Mouse (Mus musculus): ENCODE data around the gene Dscaml1.

Gene Dscaml1

DNA sequence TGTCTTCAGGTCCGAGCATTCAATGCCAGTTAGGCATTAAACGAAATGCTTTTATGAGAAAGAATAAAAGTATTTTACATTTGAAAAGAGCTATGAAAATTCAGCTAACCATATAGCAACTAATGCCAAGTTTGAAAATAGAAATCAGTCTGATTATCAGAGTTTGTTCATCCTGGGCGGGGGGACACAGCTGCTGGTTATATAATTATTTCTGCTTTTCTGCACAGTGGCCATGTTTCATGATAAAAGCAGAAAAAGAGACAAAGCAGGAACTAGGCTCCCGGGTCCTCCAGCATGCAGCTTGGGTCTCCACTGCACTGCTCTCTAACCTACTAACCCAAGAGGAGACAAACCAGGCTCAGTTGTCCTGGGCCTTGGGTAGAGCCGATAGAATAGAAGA is 143.9 kb downstream of the Dscaml1 start:
- DNase-seq (ENCODE audit: low spot score in 2 of 2), result no peak

DNA sequence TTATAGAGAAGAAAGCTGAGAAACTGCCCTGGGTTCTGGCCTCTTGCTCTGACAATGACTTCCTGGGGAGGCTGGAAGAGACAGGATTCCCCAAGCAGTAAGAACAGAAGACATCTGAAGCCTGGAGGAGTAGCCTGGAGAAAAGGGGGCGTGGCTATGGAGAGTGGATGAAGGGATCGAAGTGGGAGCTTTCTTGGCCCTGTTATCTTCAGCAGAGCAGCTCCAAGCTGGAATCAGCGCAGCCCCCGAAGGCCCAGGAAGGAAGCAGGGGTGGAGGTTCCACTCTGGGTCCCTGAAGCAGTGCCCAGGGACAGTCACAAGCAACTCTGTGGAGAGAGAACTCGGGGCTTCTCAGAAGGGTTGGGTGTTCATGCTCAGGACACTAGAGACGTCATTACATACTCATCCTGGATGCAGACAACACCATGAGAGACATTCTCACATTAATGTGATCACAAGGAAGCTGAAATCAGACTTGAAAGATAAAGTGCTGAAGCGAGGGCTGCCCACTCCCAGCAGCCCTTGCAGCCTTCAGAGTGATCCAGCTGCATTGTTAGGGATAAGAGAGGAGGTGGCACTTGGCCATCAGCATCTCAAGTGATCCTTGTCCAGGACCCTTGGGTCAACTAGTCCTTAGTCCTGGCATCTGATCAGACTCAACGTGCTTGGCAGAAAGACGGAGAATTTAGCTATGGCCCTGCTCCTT is 146.5 kb downstream of the Dscaml1 start:
- DNase-seq (ENCODE audit: low spot score in 2 of 2), result no peak

DNA sequence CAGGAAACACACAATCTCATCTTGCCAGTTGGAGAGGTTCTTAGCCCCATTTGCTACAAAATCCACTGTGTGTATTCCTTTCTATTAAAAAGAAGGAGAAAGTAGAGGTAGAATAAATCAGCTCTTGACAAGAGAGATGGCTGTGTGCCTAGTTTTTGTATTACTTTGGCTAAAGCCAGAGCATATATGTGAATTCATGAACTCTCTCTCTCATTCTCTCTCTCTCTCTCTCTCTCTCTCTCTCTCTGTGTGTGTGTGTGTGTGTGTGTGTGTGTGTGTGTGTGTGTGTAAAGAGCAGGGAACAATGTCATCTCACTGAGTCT is 147.0 kb downstream of the Dscaml1 start:
- DNase-seq (ENCODE audit: low spot score in 2 of 2), result no peak

DNA sequence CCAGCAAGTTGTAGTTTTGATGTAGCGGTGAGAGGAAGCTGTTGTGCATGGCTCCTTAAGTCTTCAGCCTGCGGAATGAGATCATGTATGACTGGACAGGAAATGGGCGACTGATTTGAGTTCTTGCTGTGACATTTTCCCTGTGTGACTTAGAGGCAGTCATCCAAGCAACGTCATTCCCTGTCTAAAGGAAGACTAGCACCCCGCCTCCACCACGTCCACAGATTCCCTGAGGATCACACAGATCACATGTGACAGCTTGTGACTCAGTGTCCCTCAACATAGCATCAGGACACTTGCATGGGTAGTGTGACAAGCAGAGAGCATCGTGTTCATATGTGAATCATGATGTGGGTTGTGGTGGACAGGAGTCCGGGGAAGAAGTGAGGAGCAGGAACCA is 147.6 kb downstream of the Dscaml1 start:
- no peak for DNase-seq (ENCODE audit: low spot score in 2 of 2)

DNA sequence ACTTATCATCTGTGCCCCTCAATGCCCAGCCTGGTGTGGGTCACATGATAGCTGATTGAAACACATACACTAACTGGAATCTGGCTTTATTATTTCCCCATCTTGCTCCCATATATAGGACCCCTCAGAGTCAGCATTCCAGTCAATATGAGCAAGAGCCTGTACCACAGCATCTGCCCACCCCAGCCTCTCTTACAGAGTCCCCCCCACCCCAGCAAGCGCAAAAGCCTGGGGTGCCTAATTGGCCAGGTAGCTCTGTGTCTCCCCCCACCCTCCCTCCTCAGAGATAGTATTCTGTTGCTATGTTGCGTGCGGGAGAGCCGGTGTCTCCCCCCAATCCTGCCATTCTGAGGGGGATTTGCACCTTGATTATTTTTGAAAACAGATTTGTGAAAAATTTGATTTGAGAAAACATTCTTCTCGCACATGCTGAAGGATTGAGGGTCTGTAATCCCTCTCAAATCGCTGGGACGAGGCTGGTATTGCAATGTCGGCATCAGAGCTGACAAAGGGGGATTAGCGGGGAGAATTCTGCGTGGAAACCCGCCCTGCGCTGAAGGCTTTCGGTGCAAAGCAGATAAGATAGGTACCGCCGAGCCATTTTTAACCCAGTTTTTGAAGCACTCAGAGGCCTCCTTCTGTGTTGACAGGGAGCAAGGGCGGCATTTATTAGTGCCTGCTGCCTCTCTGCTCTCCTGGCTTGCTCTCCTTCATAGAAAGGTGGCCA is 153.8 kb downstream of the Dscaml1 start:
- no peak for DNase-seq (ENCODE audit: low spot score in 2 of 2)

DNA sequence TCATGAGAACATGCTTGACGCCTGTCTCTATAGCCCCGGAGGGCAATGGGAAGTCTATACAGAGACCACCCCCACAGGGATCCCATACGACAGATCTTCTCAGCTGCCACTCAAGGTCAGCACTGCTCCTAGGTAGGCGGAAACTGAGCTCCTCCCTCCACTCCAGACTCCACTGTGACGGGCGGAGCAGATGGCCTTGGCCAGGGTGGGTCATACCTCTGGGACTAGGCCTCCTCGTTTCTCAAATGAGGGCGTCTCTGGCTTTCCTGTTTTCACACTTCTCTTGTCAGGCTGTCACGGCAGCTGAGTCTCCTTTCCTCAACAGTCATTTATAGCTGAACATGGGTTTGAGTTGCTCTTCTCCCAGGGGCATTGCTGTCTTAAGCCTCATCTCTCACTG is 160.0 kb downstream of the Dscaml1 start:
- DNase-seq (ENCODE audit: low spot score in 2 of 2), result no peak

DNA sequence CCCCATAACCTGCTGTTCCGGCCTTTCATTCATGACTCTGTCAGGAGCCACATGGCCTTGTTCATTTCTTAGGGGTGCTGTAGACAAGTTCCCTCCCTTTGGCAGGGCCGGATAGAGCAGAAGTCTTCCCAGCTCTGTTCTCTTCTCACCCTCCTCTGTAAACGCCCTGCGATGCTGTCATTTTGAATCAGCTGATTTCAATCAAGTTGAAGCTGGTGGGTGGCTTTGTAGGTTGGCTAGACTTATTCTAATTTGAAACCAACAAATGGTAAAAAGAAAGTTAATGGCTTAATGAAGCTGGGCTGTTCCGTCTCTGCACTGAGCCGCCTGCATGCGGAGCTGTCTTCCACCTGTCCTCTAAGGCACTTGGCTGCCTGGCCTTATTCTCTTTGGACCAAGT is 161.3 kb downstream of the Dscaml1 start:
- no peak for DNase-seq (ENCODE audit: low spot score in 2 of 2)

DNA sequence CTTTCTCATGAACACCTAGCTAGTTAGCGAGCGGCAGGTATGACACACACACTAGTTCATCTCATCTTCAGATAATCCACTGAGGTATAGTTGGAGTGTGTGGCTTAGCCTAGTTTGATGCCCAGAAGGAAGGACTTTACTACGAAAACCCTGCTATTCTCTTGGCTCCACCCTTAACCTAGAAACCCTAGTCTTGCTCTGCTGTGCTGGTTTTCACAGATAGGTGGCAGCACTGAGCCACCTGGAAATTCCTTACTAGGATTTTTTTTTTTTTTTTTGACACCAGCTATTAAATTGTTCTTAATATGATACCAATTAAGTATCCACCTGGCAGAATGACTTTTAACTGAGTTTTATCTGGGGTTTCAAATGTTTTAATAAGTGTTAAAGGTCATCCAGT is 163.4 kb downstream of the Dscaml1 start:
- DNase-seq (ENCODE audit: low spot score in 2 of 2), result peak in 1 of 2 experiments; percentile 35

DNA sequence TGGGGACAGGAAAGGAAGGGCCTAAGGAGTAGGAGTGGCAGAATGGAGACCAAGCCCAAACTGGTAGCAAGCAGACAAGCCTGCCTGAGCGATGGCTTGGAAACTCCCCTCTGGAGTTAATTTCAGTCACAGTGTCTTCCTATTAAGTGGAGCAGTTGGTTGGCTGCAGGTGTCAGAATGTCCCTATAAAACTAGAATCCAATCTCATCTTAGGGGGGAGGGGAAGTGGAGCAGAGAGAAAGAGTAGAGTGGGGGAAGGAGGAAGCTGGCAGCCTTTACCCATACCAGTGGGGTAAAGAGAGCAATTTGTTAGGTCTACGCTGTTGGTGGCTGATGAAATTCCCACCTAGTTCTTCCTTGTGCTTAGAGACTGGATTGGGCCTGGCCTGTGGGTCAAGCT is 164.6 kb downstream of the Dscaml1 start:
- DNase-seq (ENCODE audit: low spot score in 2 of 2), result no peak

DNA sequence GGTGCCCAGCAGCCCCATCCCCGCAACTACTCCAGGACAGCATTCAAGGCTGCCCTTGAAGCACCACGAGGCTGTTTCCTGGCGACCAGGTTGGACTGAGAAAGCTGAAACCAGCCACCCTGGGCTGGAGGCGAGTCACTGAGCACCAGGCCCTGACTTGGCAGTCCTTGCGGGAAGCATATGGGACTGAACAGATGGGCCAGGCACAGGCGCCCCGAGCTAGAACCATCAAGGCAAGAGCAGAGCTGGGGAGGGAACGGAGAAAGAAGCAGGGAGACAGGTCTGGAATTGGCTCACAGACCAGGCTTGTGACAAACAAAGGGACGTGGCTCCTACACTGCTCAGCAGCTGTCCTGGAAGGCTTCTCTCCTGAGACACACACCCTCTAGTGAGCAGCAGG is 165.9 kb downstream of the Dscaml1 start:
- peak in 1 of 2 experiments; percentile 36 for DNase-seq (ENCODE audit: low spot score in 2 of 2)

DNA sequence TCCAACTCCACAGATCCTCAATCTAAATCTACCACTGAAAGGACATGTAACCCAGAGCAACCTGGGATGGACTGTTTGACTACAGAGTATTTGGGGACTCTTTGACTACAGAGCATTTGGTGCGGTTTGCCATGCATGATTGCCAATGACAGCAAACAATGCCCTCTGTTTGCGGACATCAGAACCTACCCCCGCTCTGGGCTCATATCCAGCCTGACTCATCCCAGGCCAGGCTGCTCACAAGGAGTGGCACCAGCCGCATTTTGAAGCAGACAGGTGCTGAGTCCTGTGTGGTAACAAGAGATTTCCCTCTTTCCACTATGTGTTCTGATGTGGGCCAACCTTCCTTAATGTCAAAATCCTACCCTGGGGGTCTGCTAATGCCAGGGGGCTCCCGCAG is 171.7 kb downstream of the Dscaml1 start:
- DNase-seq (ENCODE audit: low spot score in 2 of 2), result no peak

DNA sequence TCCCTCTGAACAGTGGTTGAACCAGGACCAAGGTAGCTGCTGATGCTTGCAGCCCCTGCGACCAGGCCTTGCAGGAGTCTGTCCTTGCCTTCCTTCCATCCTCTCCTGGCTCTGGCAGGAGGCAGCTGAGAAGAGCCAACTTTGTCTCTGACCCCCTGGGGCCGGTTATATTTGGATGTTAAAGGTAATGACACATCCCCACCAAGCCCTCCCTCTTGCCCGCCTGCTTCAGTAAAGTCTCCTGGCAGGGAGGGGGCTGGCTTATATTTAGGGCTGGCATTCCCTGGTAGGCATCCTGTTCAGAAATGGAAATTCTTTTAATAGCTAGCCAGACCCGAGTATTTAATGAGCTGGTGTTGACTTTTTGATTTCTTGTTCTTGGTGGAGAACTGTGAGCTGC is 172.9 kb downstream of the Dscaml1 start:
- no peak for DNase-seq (ENCODE audit: low spot score in 2 of 2)

DNA sequence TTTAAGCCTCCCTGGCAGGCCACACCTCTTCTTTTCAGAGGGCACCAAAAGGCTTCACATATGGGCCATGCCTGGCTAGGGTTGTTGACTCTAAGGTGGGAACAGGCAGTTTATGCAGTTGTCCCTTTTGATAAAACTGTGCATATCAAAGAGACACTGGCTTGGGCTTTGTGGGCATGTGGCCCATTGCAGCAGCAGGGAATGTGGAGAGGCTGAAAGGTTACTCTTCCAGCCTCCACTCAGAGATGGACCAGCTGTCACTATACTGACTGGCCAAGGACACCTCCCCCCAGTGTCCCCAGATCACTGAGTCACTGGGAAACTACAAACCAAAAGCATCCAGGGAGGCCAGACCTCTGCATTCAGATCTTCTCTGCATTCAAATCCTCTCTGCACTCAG is 180.9 kb downstream of the Dscaml1 start:
- DNase-seq (ENCODE audit: low spot score in 2 of 2), result no peak

DNA sequence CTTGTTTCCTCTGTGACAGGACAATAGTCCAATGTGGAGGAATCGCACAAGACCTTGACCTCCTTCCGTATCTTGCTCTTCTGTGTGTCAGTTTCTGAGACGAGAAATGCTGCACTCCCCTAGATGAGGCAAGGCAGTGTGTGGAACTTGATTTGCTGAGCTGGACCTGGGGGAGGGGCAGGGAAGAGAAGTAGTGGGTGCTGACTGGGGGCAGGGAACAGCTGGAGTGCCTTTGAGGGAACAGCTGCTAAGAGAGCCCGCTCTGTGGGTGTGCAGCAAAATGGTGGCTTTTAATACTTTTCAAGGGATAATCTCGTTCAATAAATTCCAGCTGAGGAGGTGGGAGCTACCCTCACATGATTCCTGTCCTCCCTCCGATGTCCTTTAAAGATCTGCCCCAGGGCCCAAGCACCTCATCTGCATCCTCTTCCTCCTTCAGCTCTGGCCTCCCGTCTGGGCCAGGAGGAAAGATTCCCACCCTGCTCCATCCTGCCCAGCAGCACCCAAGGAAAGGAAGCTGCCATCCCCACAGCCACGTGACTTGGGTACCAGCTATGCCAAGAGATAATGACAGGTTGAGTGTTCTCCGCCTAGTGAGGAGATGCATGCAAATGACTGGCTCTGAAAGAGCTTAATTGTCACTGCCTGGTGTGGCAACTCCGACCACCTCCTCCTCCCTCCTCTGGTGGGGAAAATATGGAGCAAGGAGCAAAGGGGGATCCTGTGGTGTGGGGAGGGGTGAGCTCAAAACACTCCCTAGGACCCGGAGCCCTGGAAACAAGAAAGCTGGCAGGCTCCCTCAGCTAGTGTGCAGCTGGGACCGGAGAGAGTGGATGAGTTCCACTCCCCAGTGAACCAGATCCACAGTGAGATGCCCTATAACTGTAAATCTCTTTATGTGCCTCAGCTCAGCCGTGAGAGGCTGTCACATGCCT is 181.9 kb downstream of the Dscaml1 start:
- DNase-seq (ENCODE audit: low spot score in 2 of 2), result peak; percentile 63 to 77

DNA sequence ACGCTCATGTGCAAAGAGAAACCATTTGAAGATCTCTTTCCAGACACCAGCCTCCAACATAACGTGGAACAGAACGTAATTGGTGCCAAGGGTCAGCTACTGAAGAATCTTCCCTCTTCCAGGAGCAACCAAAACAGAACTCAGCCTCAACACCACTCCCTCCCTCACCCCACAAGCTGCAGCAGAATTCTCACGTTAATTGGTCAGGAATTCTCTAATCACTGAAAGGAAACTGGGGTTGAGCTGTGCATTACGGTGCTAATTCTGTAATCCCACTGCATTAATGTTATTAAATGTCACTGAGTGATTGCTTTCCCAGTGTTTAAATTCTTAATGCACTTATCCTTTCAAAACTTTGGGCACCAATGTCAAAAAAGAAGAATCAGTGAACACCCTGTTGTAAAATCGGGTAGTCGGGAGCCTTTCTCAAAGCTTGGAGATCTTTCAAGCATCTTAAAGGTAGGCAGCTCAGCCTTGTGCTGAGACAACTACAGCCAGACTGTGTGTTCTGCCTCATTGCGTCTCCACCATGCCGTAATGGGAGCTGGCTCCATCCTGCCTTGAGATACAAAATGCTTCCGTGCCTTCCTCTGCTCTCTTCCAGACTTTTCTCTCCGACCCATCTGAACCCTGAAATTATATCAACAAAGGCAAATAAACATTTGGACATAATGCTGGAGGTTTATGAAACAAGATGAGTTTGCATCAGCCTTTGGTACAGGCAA is 184.1 kb downstream of the Dscaml1 start:
- no peak for DNase-seq (ENCODE audit: low spot score in 2 of 2)

DNA sequence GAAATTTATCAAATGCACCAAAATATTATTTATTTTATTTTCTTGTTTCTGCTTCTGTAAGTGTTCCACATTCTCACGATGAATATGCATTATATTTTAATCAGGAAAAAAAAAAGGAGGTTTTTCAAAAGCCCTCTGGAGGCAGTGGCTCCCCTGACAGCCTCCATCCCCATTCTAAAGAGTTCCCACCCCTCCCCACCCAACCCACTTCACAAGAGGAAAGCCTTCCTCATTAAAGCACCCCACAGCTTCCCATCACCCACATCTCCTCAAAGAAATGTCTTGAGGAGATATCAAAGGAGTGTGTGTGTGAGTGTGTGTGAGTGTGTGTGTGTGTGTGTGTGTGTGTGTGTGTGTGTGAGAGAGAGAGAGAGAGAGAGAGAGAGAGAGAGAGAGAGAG is 188.2 kb downstream of the Dscaml1 start:
- DNase-seq (ENCODE audit: low spot score in 2 of 2), result no peak

DNA sequence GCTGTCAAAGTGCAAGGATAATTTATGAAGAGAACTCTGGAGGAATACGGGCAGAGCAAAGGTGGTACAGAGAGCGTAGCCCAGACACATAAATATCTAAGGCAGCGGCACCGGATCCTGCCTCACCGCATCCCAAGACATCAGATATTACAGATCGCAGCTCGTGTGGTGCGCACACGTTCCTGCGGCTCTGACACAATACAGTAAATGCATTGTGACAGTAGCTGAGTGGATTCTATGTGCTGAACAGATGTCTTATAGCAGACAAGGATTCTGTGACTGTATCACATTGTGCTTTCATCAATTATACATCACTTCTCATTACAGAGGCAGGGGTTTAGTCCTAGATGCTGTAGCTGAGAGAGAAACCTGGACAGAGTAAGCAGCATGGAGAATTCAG is 191.5 kb downstream of the Dscaml1 start:
- DNase-seq (ENCODE audit: low spot score in 2 of 2), result no peak

DNA sequence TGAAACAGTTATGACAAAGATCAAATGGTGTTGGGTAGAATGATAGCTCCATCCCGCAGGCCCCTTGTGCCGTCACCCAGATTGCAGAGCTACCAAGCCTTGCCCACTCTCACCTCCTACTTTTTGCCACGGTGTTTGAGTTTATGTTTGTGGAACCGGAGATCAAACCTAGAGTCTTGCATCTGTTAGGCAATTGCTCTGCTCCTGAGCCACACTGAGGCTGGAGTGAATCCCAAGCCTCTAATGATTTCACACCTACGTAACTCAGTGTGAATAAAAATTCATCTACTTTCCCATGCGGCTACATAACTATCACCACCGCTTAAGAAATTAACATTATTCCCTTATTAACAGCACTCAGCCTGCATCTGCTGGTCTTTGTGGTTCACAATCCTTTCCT is 192.0 kb downstream of the Dscaml1 start:
- DNase-seq (ENCODE audit: low spot score in 2 of 2), result no peak

DNA sequence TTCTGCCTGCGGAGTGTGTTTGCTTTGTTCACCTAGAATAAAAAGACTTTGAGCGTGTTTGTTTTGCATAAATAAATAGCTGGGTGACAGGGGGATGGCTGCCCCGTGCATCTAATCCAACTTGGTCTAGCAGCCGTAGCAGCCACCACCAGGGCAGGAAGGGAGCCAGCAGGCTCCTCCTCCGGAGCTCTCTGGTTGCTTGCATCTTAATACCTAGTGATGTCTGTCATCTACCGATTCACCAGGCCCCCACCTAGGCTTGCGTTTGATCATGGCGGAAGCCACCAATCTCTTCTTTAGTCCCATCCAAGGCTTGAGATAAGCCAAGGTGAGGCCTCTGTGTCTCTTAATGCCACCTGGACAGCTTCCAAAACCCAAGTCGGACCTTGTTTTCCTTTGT is 193.6 kb downstream of the Dscaml1 start:
- DNase-seq (ENCODE audit: low spot score in 2 of 2), result no peak

DNA sequence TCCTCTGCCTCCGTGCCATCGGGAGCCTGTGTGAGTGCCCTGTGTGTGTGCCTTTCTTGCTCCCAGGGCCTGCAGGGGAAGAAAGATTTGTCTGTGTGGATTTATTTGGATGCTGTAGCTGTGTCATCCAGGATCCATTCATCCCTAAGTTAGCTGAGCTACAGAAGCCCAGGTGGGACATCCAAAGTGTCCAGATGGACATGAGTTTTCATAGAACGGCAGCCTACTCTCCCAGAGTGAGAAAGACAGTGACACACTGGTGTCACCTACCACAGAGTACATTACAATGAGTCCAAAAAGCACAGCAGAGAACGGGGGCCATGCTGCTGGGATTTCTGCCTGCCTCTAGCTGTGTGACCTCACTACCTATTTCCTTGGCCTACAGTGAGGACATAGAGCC is 194.5 kb downstream of the Dscaml1 start:
- DNase-seq (ENCODE audit: low spot score in 2 of 2), result no peak

DNA sequence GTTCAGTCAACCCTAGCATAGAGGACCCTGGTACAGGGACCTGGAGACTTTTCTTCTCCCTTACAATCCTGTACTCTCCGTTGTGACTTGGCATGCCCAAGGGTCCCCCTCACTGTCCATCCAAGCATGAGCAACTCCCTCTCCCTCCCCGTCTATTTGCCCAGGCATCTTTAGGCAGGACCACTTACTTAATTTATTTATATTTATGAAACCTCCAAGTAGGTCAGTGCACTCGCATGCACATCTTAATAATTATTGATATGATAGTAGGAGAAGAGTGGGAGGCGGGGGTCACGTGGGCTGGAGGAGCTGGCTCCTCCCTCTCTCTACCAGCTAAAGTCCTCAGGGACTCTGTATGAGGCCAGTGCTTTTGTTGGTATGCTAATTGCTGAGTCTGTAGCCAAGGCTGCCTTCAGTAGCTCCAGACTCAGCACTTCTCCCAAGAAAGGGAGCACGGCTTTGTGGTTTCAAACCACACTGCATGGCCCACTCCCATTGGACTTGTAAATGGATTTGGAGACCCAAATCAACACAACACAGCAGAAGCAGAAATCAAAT is 199.5 kb downstream of the Dscaml1 start:
- DNase-seq (ENCODE audit: low spot score in 2 of 2), result no peak

DNA sequence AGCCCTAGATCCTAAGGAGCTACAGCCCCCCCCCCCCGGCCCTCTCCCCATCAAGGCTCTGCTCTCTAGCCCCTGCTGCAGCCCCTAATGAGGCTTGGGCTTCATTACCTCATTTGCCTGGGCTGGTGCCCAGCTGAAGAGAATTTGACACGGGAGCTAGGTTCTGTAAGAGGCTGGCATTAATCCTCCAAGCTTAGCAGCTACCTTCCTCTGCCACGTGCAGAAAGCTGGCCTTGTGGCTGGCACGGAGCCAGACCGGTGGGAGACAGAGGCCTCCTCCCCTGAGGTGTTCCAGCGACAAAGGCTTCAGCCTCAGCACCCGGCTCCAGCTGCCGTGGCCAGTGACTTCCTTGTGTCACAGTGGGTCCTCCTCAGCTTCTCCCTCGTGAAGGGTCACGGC is 206.1 kb downstream of the Dscaml1 start:
- peak in 1 of 2 experiments; percentile 28 for DNase-seq (ENCODE audit: low spot score in 2 of 2)

Measured in frontal cortex, postnatal 10 days (tissue).